Mouse (Mus musculus): ENCODE data around the gene Rpl10a.
"Not testable (repeated sequence)": the region's sequence is repeated elsewhere in the genome, so short reads cannot be mapped to it uniquely, and the experiment has no call there.

Gene Rpl10a

GRCm38 (mm10) chr17:28329503-28330231, 1.4 kb downstream of the Rpl10a start:
- in situ Hi-C loops (cut with MboI; ENCODE audit: unreplicated experiment in 2 of 2), result no loop called here

GRCm38 (mm10) chr17:28330232-28330546, 1.9 kb downstream of the Rpl10a start:
- in situ Hi-C loops (cut with MboI; ENCODE audit: unreplicated experiment in 2 of 2), result no loop called here

GRCm38 (mm10) chr17:28330590-28330989, 2.3 kb downstream of the Rpl10a start:
- in situ Hi-C loops (cut with MboI; ENCODE audit: unreplicated experiment in 2 of 2), result not testable (repeated sequence)

- in situ Hi-C loops (cut with MboI; ENCODE audit: unreplicated experiment in 2 of 2), result no loop called here
These were observed 3.2 kb downstream of the Rpl10a start for GRCm38 (mm10) chr17:28331241-28332112.

- in situ Hi-C loops (cut with MboI; ENCODE audit: unreplicated experiment in 2 of 2), result no loop called here
These were observed 4.0 kb downstream of the Rpl10a start for GRCm38 (mm10) chr17:28332113-28332914.

GRCm38 (mm10) chr17:28332915-28333546, 4.8 kb downstream of the Rpl10a start:
- in situ Hi-C loops (cut with MboI; ENCODE audit: unreplicated experiment in 2 of 2), result no loop called here

GRCm38 (mm10) chr17:28335267-28335666, 7.0 kb downstream of the Rpl10a start:
- in situ Hi-C loops (cut with MboI; ENCODE audit: unreplicated experiment in 2 of 2), result no loop called here

GRCm38 (mm10) chr17:28337547-28337946, 9.3 kb downstream of the Rpl10a start:
- in situ Hi-C loops (cut with MboI; ENCODE audit: unreplicated experiment in 2 of 2), result no loop called here

GRCm38 (mm10) chr17:28340578-28340977, 12.3 kb downstream of the Rpl10a start:
- in situ Hi-C loops (cut with MboI; ENCODE audit: unreplicated experiment in 2 of 2), result no loop called here

GRCm38 (mm10) chr17:28341091-28341490, 12.8 kb downstream of the Rpl10a start:
- in situ Hi-C loops (cut with MboI; ENCODE audit: unreplicated experiment in 2 of 2), result no loop called here

- in situ Hi-C loops (cut with MboI; ENCODE audit: unreplicated experiment in 2 of 2), result no loop called here
These were observed 15.9 kb downstream of the Rpl10a start for GRCm38 (mm10) chr17:28344050-28344607.

- in situ Hi-C loops (cut with MboI; ENCODE audit: unreplicated experiment in 2 of 2), result no loop called here
These were observed 16.4 kb downstream of the Rpl10a start for GRCm38 (mm10) chr17:28344670-28345069.

GRCm38 (mm10) chr17:28345271-28345721, 17.0 kb downstream of the Rpl10a start:
- in situ Hi-C loops (cut with MboI; ENCODE audit: unreplicated experiment in 2 of 2), result no loop called here

GRCm38 (mm10) chr17:28345882-28346281, 17.6 kb downstream of the Rpl10a start:
- in situ Hi-C loops (cut with MboI; ENCODE audit: unreplicated experiment in 2 of 2), result no loop called here

- in situ Hi-C loops (cut with MboI; ENCODE audit: unreplicated experiment in 2 of 2), result no loop called here
These were observed 19.1 kb downstream of the Rpl10a start for GRCm38 (mm10) chr17:28347327-28347726.

GRCm38 (mm10) chr17:28348211-28348610, 19.9 kb downstream of the Rpl10a start:
- in situ Hi-C loops (cut with MboI; ENCODE audit: unreplicated experiment in 2 of 2), result no loop called here

GRCm38 (mm10) chr17:28349264-28349880, 21.1 kb downstream of the Rpl10a start:
- in situ Hi-C loops (cut with MboI; ENCODE audit: unreplicated experiment in 2 of 2), result no loop called here

GRCm38 (mm10) chr17:28349901-28350465, 21.7 kb downstream of the Rpl10a start:
- in situ Hi-C loops (cut with MboI; ENCODE audit: unreplicated experiment in 2 of 2), result no loop called here

Data from v-Abl transformed pro-B cells (cell line).